Mouse (Mus musculus) inflammation-experienced regulatory T-cells, adult 6 months (primary cell): ENCODE measurements at regions not wholly inside any gene's neighbourhood (a gene's known extent, or its start where the extent isn't known, plus 50 kb on each side); places are given as distances from the start of the nearest gene placed in this dataset.

Source experiments
- ATAC-seq: one replicate; pipeline ENCODE4 v1.8.0; 2017

GRCm38 (mm10) chr15:62328920-62329319 is 1406.1 kb upstream of the A1bg start:
- no peak for ATAC-seq

- ATAC-seq: no peak
Observed at GRCm38 (mm10) chr15:62328305-62328881, 1405.6 kb upstream of the A1bg start.

- ATAC-seq: no peak
Observed at GRCm38 (mm10) chr15:62327481-62327880, 1404.7 kb upstream of the A1bg start.

GRCm38 (mm10) chr15:62326524-62326923 is 1403.7 kb upstream of the A1bg start:
- no peak for ATAC-seq

DNA sequence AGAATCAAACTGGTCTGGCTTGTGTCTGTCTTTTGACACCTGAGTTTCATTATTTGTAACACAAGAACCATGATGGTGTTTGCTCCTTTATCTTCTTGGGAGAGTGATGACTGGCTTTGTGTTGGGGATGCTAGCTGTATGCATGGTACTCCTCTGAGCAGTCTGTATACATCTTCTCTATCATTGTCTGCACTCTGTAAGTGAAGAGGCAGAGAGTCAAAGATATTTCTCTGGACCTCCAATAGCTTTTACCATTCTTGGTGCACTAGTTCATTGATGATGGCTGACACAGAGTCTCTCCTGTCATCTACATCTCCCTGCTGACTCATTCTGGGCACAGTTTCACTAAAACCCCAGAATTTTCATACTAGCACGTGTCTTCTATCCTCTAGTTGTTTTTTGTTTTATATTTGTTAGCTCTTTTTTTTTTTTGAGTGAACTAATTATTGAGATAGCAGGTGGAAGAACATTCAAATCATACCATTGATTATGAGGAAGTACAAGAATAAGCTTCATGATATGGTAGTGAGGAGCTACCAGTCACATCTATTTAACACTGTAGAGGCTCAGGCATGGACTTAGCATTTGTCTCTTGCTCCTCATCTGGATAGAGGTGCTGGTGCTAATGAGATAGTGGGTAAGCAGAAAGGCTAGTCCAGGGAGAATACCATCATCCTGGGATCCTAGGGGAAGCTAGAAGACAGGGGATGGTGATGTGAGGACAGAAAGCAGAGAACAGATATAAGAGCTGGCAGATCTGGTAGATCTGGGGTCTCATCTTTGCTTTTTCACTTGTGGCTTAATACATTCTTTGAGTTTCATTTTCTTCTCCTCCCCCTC is 1402.9 kb upstream of the A1bg start:
- ATAC-seq: no peak

- ATAC-seq: no peak
Observed at GRCm38 (mm10) chr15:62320966-62321365, 1398.2 kb upstream of the A1bg start.

DNA sequence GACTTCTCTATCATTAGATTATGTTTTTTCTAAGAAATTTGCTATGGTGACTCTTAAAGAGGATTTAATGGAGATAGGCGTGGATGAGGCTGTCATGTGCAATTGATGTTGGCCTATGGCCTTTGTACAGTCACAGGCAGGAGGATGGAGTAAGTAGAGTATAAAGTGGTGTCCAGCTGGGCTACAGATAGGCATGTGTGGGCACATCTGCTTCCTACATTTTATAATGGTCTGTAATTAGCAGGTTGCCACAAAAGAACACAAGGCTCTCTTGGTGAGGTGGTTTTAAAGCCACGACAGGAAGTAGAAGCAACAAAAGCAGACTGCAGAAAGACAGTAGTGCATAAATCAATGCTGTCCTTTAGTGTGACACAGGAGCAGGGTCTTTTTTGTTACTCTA is 1391.6 kb upstream of the A1bg start:
- no peak for ATAC-seq

DNA sequence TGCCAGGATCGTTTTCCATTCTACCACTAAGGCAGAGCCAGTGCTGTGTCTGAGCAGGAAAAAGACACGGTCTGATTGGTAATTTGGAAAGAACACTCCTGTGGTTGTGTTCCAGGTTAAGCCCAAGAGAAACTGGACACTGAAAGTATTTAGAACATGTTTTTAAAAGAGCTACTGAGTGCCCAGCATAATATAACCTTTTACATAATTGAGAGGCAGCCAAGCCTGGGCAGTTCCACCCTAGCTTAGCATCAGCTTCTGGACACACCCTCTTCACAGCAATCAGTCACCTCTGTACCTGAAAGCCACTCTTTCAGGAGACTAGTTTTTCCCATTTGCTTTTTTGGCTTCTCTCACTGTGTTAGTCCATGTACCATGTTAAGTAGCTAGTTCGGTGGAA is 1379.4 kb upstream of the A1bg start:
- no peak for ATAC-seq

DNA sequence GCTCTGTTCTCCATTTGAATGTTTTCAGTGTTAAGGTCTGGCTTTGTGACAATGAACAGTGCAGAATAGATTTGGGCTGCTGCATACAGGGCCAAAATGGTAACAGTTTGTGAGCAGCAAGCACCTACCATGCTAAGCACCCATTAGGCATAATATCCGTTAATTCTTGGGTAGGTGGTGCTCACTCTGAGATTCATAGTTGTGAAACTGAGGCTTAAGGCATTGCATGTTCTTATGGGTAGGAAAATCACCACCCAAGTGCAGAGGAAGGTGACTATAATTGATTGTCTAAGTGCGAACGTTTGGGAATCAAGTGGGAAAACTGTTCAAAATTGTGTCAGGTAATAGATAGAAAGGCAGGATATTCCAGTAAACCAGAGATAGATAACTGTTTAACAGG is 1378.8 kb upstream of the A1bg start:
- ATAC-seq: no peak

GRCm38 (mm10) chr15:62297138-62297537 is 1374.3 kb upstream of the A1bg start:
- ATAC-seq: no peak

- no peak for ATAC-seq
Observed at GRCm38 (mm10) chr15:62295233-62295927, 1372.6 kb upstream of the A1bg start.

- ATAC-seq: no peak
Observed at GRCm38 (mm10) chr15:62294786-62295185, 1372.0 kb upstream of the A1bg start.

- no peak for ATAC-seq
Observed at GRCm38 (mm10) chr15:62292876-62293275, 1370.1 kb upstream of the A1bg start.

DNA sequence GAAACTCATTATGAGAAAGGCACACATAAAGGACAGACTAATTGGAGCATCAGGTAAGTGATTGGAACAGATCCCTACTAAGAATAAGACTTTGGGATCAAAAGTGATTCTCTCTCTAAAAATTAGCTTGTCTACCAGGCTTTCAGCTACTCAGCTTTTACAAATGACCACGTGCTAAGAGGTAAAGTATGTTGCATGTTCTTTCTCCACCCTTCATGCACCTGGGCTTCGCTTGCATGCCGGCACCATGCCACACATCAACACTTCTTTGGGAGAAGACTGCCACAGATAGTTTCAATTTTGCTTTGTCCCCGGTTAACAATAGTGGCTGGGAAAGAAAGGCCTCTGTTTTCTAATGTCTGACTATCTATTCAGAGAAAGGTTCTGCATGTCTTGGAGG is 1367.9 kb upstream of the A1bg start:
- ATAC-seq: no peak

DNA sequence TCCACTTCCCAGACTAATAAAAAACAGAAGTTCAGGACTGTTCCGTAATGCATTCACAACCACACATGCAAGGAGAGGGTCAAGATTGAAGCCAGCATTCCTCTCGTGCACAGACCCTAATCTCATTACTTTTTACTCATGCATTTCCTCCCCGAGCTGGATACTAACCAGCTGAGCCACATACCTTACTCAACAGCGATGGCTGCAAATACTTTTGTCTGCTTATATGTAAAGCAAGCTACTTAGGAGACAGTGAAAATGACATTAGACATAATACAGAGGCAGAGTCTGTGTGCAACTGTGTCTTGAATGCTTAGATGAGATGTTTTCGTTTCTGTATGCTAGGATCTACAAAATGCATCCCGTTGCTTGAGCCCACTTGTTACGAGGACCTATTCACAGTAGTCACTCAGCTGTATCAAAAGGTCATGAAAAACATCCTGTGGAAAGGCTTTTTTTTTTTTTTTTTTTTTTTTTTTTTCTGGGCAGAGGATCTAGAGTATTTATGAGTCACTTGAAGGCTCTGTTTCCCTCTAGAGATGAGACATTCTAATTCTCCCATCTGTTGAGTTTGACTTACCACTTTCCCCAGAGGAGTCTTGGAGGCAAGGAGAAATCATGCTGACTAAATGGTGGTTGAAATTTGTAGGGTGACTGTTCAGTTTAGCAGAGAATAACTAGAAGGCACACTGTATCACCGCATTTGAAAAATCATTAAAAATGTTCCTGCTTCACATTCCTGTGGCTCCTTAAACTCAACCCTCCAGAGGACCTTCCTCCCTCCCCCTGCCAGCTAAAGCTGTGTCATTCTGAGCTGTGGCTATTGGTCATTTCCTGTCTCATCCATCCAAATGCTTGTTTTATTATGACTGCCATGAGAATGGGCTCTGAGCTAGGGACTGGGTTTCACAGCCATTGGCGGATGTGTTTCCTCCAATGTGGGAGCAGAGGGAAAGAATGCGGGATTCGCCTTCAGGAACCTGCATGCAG is 1364.1 kb upstream of the A1bg start:
- ATAC-seq: peak; percentile 43

DNA sequence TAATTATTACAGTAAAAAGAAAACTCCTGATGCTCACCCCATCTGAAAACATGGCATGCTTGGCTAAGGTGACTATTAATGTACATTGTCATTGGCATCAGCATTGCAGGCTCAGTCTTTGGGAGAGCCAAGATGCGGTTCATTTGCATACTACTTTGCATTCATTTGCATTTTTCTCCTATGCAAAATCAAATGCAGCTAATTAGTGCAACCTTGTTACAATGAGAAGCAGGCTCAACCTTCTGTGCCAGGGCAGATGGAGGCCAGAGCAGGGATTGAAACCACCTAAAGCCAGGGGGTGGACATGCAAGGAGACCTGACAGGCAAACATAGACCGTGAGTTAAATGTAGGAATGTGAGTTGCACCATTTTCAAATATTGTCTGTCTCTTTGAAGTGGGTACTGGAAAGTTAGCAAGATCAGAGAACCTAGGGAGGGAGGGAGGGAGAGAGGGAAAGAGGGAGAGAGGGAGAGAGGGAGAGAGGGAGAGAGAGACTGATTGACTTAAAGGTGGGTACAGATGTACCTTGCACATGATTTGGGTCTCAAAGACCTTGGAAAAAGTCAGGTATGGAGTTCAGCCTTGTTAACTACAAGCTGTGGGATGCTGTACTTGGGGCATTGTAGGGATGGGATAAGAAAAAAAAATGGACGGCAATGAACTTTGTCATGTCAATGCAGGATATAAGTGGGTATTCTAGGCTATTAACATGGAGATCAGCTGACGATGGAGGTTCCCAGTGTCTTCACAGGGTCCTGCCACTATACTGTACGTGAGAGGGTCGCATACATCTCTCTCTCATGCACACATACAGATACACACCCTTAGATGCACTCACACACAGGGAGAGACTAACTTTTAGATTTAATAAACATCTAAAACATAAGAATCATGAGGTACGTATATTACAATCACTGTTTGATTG is 1362.1 kb upstream of the A1bg start:
- no peak for ATAC-seq

DNA sequence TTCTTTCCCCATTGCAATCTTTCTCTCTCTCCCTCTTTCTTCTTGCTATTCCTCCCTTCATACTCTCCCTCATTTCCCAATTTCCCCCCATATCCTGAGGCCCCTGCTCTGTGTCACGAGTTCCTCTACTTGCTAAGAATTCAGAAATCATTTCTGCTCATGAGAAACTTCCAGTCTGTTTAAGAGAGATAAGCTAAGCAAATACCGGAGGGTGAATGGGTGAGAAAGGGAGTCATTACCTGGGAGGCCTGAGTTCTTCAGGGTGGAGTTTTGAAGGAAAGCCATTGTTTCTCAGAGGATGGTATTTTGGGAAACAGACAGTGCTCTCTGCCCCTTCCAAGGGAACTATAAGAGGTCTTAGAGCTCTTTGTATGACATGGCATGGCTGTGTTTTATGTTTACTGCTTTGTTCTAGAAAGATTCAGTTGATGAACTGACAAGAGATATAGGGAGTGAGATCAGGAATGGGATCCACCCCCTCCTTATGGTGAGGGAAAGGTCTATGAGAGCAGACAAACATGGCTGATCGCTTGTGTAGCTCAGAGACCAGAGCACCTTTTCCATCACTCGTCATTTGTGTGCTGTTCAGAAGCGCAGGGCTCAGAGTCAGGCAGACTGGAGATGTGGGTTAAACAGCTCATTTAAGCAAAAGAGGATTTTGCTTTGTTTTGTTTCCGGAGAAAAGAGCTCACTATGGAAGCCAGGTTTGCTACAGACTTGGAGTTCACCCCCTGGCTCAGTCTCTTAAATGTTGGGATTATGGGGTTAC is 1361.0 kb upstream of the A1bg start:
- no peak for ATAC-seq

DNA sequence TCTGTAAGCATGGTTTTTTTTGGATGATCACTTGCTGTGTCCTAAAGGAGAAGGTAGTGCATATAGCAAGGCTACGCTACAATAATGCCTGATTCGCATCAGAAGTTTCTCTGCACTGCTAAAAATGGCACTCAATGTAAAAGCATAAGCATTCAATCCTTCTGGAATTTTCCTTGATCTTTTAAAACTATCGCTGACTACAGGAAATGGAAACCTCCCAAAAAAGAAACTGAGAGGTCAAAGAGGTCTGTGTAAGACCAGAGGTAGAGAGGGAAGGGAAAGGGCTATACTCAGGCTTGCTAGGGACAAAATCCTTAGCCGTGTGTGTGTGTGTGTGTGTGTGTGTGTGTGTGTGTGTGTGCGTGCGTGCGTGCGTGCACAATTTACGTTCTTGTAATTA is 1359.8 kb upstream of the A1bg start:
- no peak for ATAC-seq

GRCm38 (mm10) chr15:62282116-62282515 is 1359.3 kb upstream of the A1bg start:
- no peak for ATAC-seq

DNA sequence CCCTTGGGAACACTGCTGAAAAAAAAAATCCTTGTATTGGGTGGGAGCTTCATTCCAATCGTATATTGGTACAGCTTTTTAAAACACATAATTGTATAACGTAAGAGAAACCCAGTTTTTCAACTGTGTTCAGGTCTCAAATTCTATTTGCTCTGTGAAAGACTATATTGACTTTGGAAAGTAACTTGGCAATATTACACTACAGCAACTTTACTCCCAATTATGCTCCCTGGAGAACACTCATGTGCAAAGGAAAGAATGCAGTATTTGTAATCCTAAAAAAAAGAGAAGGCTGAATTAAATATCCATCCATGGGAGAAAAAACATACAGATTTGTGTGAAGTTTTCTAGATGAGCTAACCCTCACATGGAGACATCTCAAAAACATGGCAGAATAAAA is 1356.7 kb upstream of the A1bg start:
- no peak for ATAC-seq

- no peak for ATAC-seq
Observed at GRCm38 (mm10) chr15:62274818-62275217, 1352.0 kb upstream of the A1bg start.
